ENCODE assay signal across 19 mouse cellular contexts in the genomic region with DNA sequence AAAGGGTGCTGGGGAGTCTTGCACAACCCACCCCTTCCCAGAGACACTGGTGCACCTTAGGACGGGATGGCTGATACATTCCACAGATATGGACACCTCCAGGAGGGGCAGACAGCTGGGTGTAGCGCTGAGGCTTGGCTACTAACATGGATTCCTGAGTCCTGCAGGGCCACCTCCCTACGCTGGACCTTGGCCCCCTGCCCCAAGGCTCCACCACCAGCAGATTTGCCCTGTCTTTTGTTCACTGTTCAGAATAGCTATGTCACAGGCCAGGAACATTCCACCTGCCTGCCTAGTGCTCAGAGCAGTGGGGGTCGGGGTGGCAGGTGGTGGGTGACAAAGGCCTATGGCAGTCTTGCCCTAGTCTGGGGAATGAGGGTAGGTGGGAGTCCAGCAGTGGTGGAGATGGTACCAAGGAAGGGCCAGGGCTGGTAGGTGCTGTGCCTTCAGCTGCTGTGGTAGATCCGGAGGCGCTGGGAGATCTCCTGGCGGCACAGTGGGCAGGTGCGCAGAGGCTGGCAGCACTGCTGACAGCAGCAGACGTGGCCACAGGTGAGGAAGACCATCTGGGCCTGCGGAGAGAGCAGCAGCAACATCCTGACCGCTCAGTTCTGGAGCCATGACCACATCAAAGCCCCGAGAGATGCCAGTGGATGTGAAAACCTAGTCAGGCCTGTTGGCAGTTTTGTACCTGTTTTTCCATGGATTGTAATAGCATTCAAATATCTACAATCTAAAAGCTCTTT. TPM values are rescaled to one million over a fixed set of nuclear protein-coding genes. Genes with fewer than 3 reads are reported as not detected.
A peak's percentile ranks its signal among the peaks of the same experiment; 100 is the strongest.
DNase-seq lines count a peak whose midpoint lies in the region; ATAC-seq lines count a peak whose summit lies in the region.
"Had no signal": no experiment of that assay in that cellular context is flagged by ENCODE, and none has a peak within 500 bp of the region (broad histone marks: within the 10 kb centered on the region; RNA-seq: fewer than 3 reads in every experiment).

No protein-coding gene starts in this region.

- H3K27ac ChIP-seq in hindbrain, embryonic 13.5 days = no peak overlapping the region; the same call in 1 of the 2 replicates
- no peak overlapping the region for H3K27ac ChIP-seq in hindbrain, embryonic 11.5 days (ENCODE audit: low read depth, low read length)
- H3K27ac ChIP-seq: forebrain, embryonic 13.5 days; hindbrain, embryonic 15.5 days; neural tube, embryonic 13.5 days had no signal

- H3K36me3 ChIP-seq in hindbrain, embryonic 13.5 days = peaks cover 73% of the 10 kb centered on the region
- 0 out of 2 replicates have a peak, but pooled peaks cover 4% of the 10 kb centered on the region for H3K36me3 ChIP-seq in hindbrain, embryonic 11.5 days (ENCODE audit: control insufficient read depth, insufficient read depth, low read length)

- DNase-seq in hindbrain, embryonic 11.5 days (ENCODE audit: low spot score) = no peak
- DNase-seq in brain, adult 2 months (ENCODE audit: low read depth, low spot score) = peak; percentile 37
- DNase-seq in cerebellum, postnatal 25 days = peak; percentile 46 to 52
- DNase-seq in thymus, postnatal 14 days = peak; percentile 70
- no peak for DNase-seq in gastrocnemius, adult 8-10 months (ENCODE audit: low spot score in 2 of 2)
- DNase-seq in ovary, adult 18-20 months (ENCODE audit: low spot score) = no peak
- DNase-seq: adrenal gland, postnatal 36 days; heart, postnatal 14 days; kidney, adult 11 months; kidney, postnatal 10 days; left cerebral cortex, postnatal 4 days; lung, postnatal 14 days; right cerebral cortex, postnatal 14 days had no signal

- 0 out of 2 replicates have a peak overlapping the region, but pooled peaks have one; percentile 8 for H3K9ac ChIP-seq in hindbrain, embryonic 13.5 days
- H3K9ac ChIP-seq in hindbrain, embryonic 11.5 days (ENCODE audit: low read depth, low read length) = no peak overlapping the region
- H3K9ac ChIP-seq: forebrain, embryonic 13.5 days; hindbrain, embryonic 15.5 days; neural tube, embryonic 13.5 days had no signal

- ATAC-seq in hindbrain, embryonic 13.5 days (ENCODE audit: low FRiP score) = no peak
- no peak for ATAC-seq in hindbrain, embryonic 11.5 days (ENCODE audit: low FRiP score)
- ATAC-seq: forebrain, embryonic 13.5 days had no signal

- no peak overlapping the region for H3K4me2 ChIP-seq in hindbrain, embryonic 13.5 days
- H3K4me2 ChIP-seq in hindbrain, embryonic 11.5 days (replicated peaks; ENCODE audit: low read depth, low read length) = no peak overlapping the region
- H3K4me2 ChIP-seq: forebrain, embryonic 13.5 days; heart, embryonic 11.5 days; hindbrain, embryonic 15.5 days; midbrain, embryonic 11.5 days; neural tube, embryonic 13.5 days had no signal

- peaks cover 8% of the 10 kb centered on the region; the same call in 1 of the 2 replicates for H3K4me1 ChIP-seq in hindbrain, embryonic 13.5 days (replicated peaks)
- H3K4me1 ChIP-seq in hindbrain, embryonic 11.5 days (replicated peaks; ENCODE audit: control insufficient read depth, insufficient read depth, low read length) = no peaks in the 10 kb centered on the region
- H3K4me1 ChIP-seq: forebrain, embryonic 13.5 days; hindbrain, embryonic 15.5 days; neural tube, embryonic 13.5 days had no signal

- H3K4me3 ChIP-seq in hindbrain, embryonic 13.5 days = no peak overlapping the region
- H3K4me3 ChIP-seq in hindbrain, embryonic 11.5 days (ENCODE audit: low read depth, low read length) = no peak overlapping the region
- H3K4me3 ChIP-seq: forebrain, embryonic 13.5 days; hindbrain, embryonic 15.5 days; neural tube, embryonic 13.5 days had no signal

- H3K9me3 ChIP-seq in hindbrain, embryonic 13.5 days = no peaks in the 10 kb centered on the region
- no peaks in the 10 kb centered on the region for H3K9me3 ChIP-seq in hindbrain, embryonic 11.5 days (ENCODE audit: control insufficient read depth, low read length)
- H3K9me3 ChIP-seq: forebrain, embryonic 13.5 days; hindbrain, embryonic 15.5 days; neural tube, embryonic 13.5 days had no signal

- WGBS in hindbrain, embryonic 13.5 days = 91% methylated on average over 12 of the region's 12 CpGs
- WGBS in hindbrain, embryonic 11.5 days = 92% methylated on average over 12 of the region's 12 CpGs

- H3K27me3 ChIP-seq in hindbrain, embryonic 13.5 days = no peaks in the 10 kb centered on the region
- no peaks in the 10 kb centered on the region for H3K27me3 ChIP-seq in hindbrain, embryonic 11.5 days (ENCODE audit: control insufficient read depth, insufficient read depth, low read length)
- H3K27me3 ChIP-seq: forebrain, embryonic 13.5 days; hindbrain, embryonic 15.5 days; neural tube, embryonic 13.5 days had no signal

RNA-seq across cellular contexts. Expression of a gene that starts 34.9 kb away (rescaled TPM):
- polyA plus RNA-seq in hindbrain, embryonic 13.5 days (2015; fragmentation: Nextera tagmentation; extraction: Ambion mirVana) = 92.0 and 108 TPM in 2 replicates
- polyA plus RNA-seq in hindbrain, embryonic 11.5 days (2014; fragmentation: Nextera tagmentation; extraction: Ambion mirVana) = 129 and 134 TPM in 2 replicates
- 100 to 1,000 TPM in 2 of 4 experiments, 10 to 100 TPM in 2; 77.4 to 121 (median 96.8) TPM for total RNA-seq in gastrocnemius, adult 8-10 months (2022)

RNA-seq across cellular contexts. Expression of a gene that starts 34.9 kb away (rescaled TPM):
- 19.6 and 26.0 TPM in 2 replicates for polyA plus RNA-seq in hindbrain, embryonic 13.5 days (2015; fragmentation: Nextera tagmentation; extraction: Ambion mirVana)
- 8.0 and 8.7 TPM in 2 replicates for polyA plus RNA-seq in hindbrain, embryonic 11.5 days (2014; fragmentation: Nextera tagmentation; extraction: Ambion mirVana)
- total RNA-seq in gastrocnemius, adult 8-10 months (2022) = 10 to 100 TPM; 10.1 to 14.6 (median 11.8) TPM

RNA-seq across cellular contexts. Expression of a gene that starts 50.6 kb away (rescaled TPM):
- 31.6 and 32.4 TPM in 2 replicates for polyA plus RNA-seq in hindbrain, embryonic 13.5 days (2015; fragmentation: Nextera tagmentation; extraction: Ambion mirVana)
- polyA plus RNA-seq in hindbrain, embryonic 11.5 days (2014; fragmentation: Nextera tagmentation; extraction: Ambion mirVana) = 11.6 and 13.1 TPM in 2 replicates
- total RNA-seq in gastrocnemius, adult 8-10 months (2022) = 1 to 10 TPM; 3.8 to 6.3 (median 5.4) TPM

RNA-seq across cellular contexts. Expression of a gene that starts 55.4 kb away (rescaled TPM):
- polyA plus RNA-seq in hindbrain, embryonic 13.5 days (2015; fragmentation: Nextera tagmentation; extraction: Ambion mirVana) = 19.8 and 25.7 TPM in 2 replicates
- 9.3 and 10.5 TPM in 2 replicates for polyA plus RNA-seq in hindbrain, embryonic 11.5 days (2014; fragmentation: Nextera tagmentation; extraction: Ambion mirVana)
- 10 to 100 TPM in 3 of 4 experiments, 1 to 10 TPM in 1; 9.6 to 12.7 (median 10.2) TPM for total RNA-seq in gastrocnemius, adult 8-10 months (2022)

Comparison
In these comparisons a context has a peak if more than half of its experiments do, and no peak if none do; other contexts are left out.
1. DNase-seq: peak in brain, adult 2 months (single experiment), cerebellum, postnatal 25 days (2 of 2) and thymus, postnatal 14 days (single experiment); none in hindbrain, embryonic 11.5 days (single experiment), gastrocnemius, adult 8-10 months (0 of 2) and ovary, adult 18-20 months (single experiment).